ENCODE assay signal across 10 mouse cellular contexts in genomic region chr10:110992047-110992431, GRCm38 (mm10). TPM values are rescaled to one million over a fixed set of nuclear protein-coding genes. Genes with fewer than 3 reads are reported as not detected.
A peak's percentile ranks its signal among the peaks of the same experiment; 100 is the strongest.
DNase-seq lines count a peak whose midpoint lies in the region; ATAC-seq lines count a peak whose summit lies in the region.
"Had no signal": no experiment of that assay in that cellular context is flagged by ENCODE, and none has a peak within 500 bp of the region (broad histone marks: within the 10 kb centered on the region; RNA-seq: fewer than 3 reads in every experiment).

No protein-coding gene starts in this region.

- H3K4me2 ChIP-seq in hindbrain, embryonic 15.5 days: no peak overlapping the region
- H3K4me2 ChIP-seq in liver, embryonic 13.5 days: peak overlapping the region; percentile 48
- H3K4me2 ChIP-seq: embryonic facial prominence, embryonic 15.5 days; lung, embryonic 15.5 days had no signal

- peaks cover 33% of the 10 kb centered on the region for H3K4me1 ChIP-seq in hindbrain, embryonic 15.5 days (replicated peaks)
- peaks cover 37% of the 10 kb centered on the region for H3K4me1 ChIP-seq in liver, embryonic 13.5 days (replicated peaks)

- no peak overlapping the region for H3K4me3 ChIP-seq in hindbrain, embryonic 15.5 days
- H3K4me3 ChIP-seq in liver, embryonic 13.5 days (replicated peaks): no peak overlapping the region
- H3K4me3 ChIP-seq: embryonic facial prominence, embryonic 15.5 days; lung, embryonic 15.5 days had no signal

- 26% methylated on average over 9 of the region's 9 CpGs for WGBS in hindbrain, embryonic 15.5 days
- 11% methylated on average over 9 of the region's 9 CpGs for WGBS in liver, embryonic 13.5 days (ENCODE audit: insufficient replicate concordance)

- no peaks in the 10 kb centered on the region for H3K9me3 ChIP-seq in hindbrain, embryonic 15.5 days
- H3K9me3 ChIP-seq in liver, embryonic 13.5 days (replicated peaks): no peaks in the 10 kb centered on the region
- H3K9me3 ChIP-seq: embryonic facial prominence, embryonic 15.5 days; lung, embryonic 15.5 days had no signal

- no peaks in the 10 kb centered on the region for H3K36me3 ChIP-seq in hindbrain, embryonic 15.5 days
- H3K36me3 ChIP-seq in liver, embryonic 13.5 days: no peaks in the 10 kb centered on the region
- H3K36me3 ChIP-seq: embryonic facial prominence, embryonic 15.5 days; lung, embryonic 15.5 days had no signal

- H3K27ac ChIP-seq in hindbrain, embryonic 15.5 days (replicated peaks): peak overlapping the region; percentile 3; the same call in 1 of the 2 replicates
- H3K27ac ChIP-seq in liver, embryonic 13.5 days: peak overlapping the region; percentile 67
- H3K27ac ChIP-seq: embryonic facial prominence, embryonic 15.5 days; lung, embryonic 15.5 days had no signal

- H3K27me3 ChIP-seq in hindbrain, embryonic 15.5 days: no peaks in the 10 kb centered on the region
- H3K27me3 ChIP-seq in liver, embryonic 13.5 days: no peaks in the 10 kb centered on the region
- H3K27me3 ChIP-seq: embryonic facial prominence, embryonic 15.5 days; lung, embryonic 15.5 days had no signal

- no peak overlapping the region; the same call in 1 of the 2 replicates for H3K9ac ChIP-seq in hindbrain, embryonic 15.5 days
- H3K9ac ChIP-seq in liver, embryonic 13.5 days: peak overlapping the region; percentile 36; the same call in 1 of the 2 replicates
- H3K9ac ChIP-seq: embryonic facial prominence, embryonic 15.5 days; lung, embryonic 15.5 days had no signal

- no peak for DNase-seq in frontal cortex, postnatal 25 days (ENCODE audit: low spot score in 2 of 2)
- peak; percentile 29 for DNase-seq in adrenal gland, adult 8-10 months
- peak; percentile 23 for DNase-seq in liver, embryonic 13.5 days
- DNase-seq in telencephalon, adult 2 months (ENCODE audit: low read depth, low spot score): peak; percentile 24
- no peak for DNase-seq in cerebellum, postnatal 4 days (ENCODE audit: low spot score in 2 of 2)
- DNase-seq in layer of hippocampus, adult 8-10 months (ENCODE audit: low spot score in 2 of 2): no peak

- ATAC-seq in frontal cortex, adult (ENCODE audit: low TSS enrichment): peak; percentile 75
- ATAC-seq in hindbrain, embryonic 15.5 days (ENCODE audit: low FRiP score, low read depth): peak; percentile 59; the same call in 1 of the 2 replicates
- ATAC-seq in liver, embryonic 13.5 days (ENCODE audit: low read depth): peak; percentile 81

RNA-seq across cellular contexts. Expression of gene Zdhhc17, which starts 17.9 kb away (rescaled TPM):
- total RNA-seq in adrenal gland, adult 8-10 months (2022): 10 to 100 TPM; 31.1 to 55.0 (median 45.0) TPM
- 49.9 and 50.9 TPM in 2 replicates for polyA plus RNA-seq in hindbrain, embryonic 15.5 days (2015; fragmentation: Nextera tagmentation; extraction: Ambion mirVana)
- 4.3 and 6.3 TPM in 2 replicates for polyA plus RNA-seq in liver, embryonic 13.5 days (2015; fragmentation: Nextera tagmentation; extraction: Ambion mirVana)
- total RNA-seq in layer of hippocampus, adult 8-10 months (2022): 100 to 1,000 TPM in 3 of 4 experiments, 10 to 100 TPM in 1; 95.5 to 113 (median 108) TPM

Comparison
In these comparisons a context has a peak if more than half of its experiments do, and no peak if none do; other contexts are left out.
1. DNase-seq: peak in adrenal gland, adult 8-10 months (single experiment), liver, embryonic 13.5 days (single experiment) and telencephalon, adult 2 months (single experiment); none in frontal cortex, postnatal 25 days (0 of 2), cerebellum, postnatal 4 days (0 of 2) and layer of hippocampus, adult 8-10 months (0 of 2).
2. Peak in every context shown above with its lines, with median percentiles within 50 percentile points of each other: ATAC-seq.